Mouse (Mus musculus) midbrain, embryonic 14.5 days (tissue): Measurements from ENCODE around the gene Fam155a. TPM values are rescaled to one million over a fixed set of nuclear protein-coding genes. Genes with fewer than 3 reads are reported as not detected.
A peak's percentile ranks its signal among the peaks of the same experiment; 100 is the strongest.
"Not testable (repeated sequence)": the region's sequence is repeated elsewhere in the genome, so short reads cannot be mapped to it uniquely, and the experiment has no call there.

ENCODE experiments used
- ATAC-seq: fragments of 200-750 bp; cut with Nextera tagmentation; 2 replicates; pipeline ENCODE4 v1.8.0; 2017; ENCODE audit warnings: moderate number of reproducible peaks, moderate library complexity; ENCODE audit not compliant: low FRiP score, low TSS enrichment
- DNase-seq: peaks from one replicate; pipeline ENCODE4 v3.0.0-alpha.2; 2015
- H3K27ac ChIP-seq: fragments of 300-500 bp; sonication (generic); replicated peaks from 2 replicates; pipeline ENCODE4 v1.5.1; 2014; ENCODE audit warnings: mild to moderate bottlenecking, low read depth, low read length, moderate library complexity
- H3K27me3 ChIP-seq: fragments of 300-500 bp; sonication (generic); 2 replicates; pipeline ENCODE4 v1.6.1; 2014; ENCODE audit warnings: low read length, control low read depth, mixed read lengths; ENCODE audit not compliant: control insufficient read depth, insufficient read depth
- H3K36me3 ChIP-seq: fragments of 300-500 bp; sonication (generic); 2 replicates; pipeline ENCODE4 v1.6.1; 2014; ENCODE audit warnings: low read length, control low read depth; ENCODE audit not compliant: control insufficient read depth, insufficient read depth
- H3K4me1 ChIP-seq: fragments of 300-500 bp; sonication (generic); 2 replicates; pipeline ENCODE4 v1.6.1; 2014; ENCODE audit warnings: mild to moderate bottlenecking, antibody characterized with exemption, low read length, control low read depth; ENCODE audit not compliant: control insufficient read depth, insufficient read depth
- H3K4me2 ChIP-seq: fragments of 300-500 bp; sonication (generic); 2 replicates; pipeline ENCODE4 v1.6.1; 2014; ENCODE audit warnings: mild to moderate bottlenecking, low read length, moderate library complexity
- H3K4me3 ChIP-seq: fragments of 300-500 bp; sonication (generic); replicated peaks from 2 replicates; pipeline ENCODE4 v1.5.1; 2014; ENCODE audit warnings: low read depth, low read length
- H3K9ac ChIP-seq: fragments of 300-500 bp; sonication (generic); replicated peaks from 2 replicates; pipeline ENCODE4 v1.6.1; 2014; ENCODE audit warnings: mild to moderate bottlenecking, low read length, moderate library complexity
- H3K9me3 ChIP-seq: fragments of 300-500 bp; sonication (generic); 2 replicates; pipeline ENCODE4 v1.6.1; 2016; ENCODE audit warnings: low read length, control low read depth, mixed read lengths; ENCODE audit not compliant: control insufficient read depth
- WGBS: fragments of 180-500 bp; shearing (Covaris S2); extraction: QIAGEN DNeasy Blood & Tissue Kit; methylation state at CpG from one replicate; pipeline ENCODE4 v1.1.7; 2014; 5-methylcytosine and 5-hydroxymethylcytosine counted together
- polyA plus RNA-seq: library from polyadenylated mRNA; unstranded; fragments of >200 nt; fragmentation: Nextera tagmentation; extraction: Ambion mirVana; gene quantifications from 2 replicates; pipeline ENCODE4 v1.2.1, GENCODE M21; 2014

Fam155a gene
- 30.2 and 36.3 TPM in 2 replicates for polyA plus RNA-seq

DNA sequence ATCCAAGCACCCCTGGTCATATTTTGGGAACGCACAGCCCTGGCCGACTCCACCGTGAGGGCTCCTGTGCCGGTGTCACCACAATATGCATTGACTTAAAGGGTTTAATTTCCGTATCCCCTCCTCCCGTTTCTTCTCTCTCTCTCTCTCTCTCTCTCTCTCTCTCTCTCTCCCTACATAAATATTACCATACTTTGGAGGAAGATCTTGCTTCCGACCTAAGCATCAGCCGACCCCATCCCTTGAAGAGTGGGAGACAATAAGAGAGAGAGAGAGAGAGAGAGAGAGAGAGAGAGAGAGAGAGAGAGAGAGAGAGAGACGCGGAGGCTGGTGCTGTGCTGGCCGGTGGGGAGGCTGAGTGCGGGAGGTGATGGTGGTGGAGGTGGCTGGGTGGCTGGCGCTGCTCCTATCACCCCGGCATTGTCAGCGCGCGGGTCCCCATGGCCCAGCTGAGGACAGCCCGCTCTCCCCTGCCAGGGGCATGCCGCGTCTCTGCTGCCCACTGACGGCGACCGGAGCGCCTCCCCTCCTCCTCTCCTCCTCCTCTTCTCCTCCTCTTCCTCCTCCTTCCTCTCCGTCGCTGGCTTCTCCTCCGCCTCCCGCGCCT lies at the start of gene Fam155a:
Gene Fam155a, minus strand, starts transcription at position 163 of the 607 bp plus-strand sequence.
- peak within 1 kb of the TSS; percentile 92 for H3K27ac ChIP-seq
- H3K4me2 ChIP-seq = peak within 1 kb of the TSS; percentile 72
- under 1% methylated on average over 26 of the region's 29 CpGs for WGBS
- H3K9ac ChIP-seq = peak within 1 kb of the TSS; percentile 87
- peak within 1 kb of the TSS; percentile 62 for H3K4me3 ChIP-seq
- H3K4me1 ChIP-seq = peaks cover 18% of the 10 kb centered on the region
- H3K36me3 ChIP-seq = no peaks in the 10 kb centered on the region
- no peaks in the 10 kb centered on the region for H3K9me3 ChIP-seq
- DNase-seq (no peak), ATAC-seq (peak; percentile 70)
- no peaks in the 10 kb centered on the region; the same call in 1 of the 2 replicates for H3K27me3 ChIP-seq

DNA sequence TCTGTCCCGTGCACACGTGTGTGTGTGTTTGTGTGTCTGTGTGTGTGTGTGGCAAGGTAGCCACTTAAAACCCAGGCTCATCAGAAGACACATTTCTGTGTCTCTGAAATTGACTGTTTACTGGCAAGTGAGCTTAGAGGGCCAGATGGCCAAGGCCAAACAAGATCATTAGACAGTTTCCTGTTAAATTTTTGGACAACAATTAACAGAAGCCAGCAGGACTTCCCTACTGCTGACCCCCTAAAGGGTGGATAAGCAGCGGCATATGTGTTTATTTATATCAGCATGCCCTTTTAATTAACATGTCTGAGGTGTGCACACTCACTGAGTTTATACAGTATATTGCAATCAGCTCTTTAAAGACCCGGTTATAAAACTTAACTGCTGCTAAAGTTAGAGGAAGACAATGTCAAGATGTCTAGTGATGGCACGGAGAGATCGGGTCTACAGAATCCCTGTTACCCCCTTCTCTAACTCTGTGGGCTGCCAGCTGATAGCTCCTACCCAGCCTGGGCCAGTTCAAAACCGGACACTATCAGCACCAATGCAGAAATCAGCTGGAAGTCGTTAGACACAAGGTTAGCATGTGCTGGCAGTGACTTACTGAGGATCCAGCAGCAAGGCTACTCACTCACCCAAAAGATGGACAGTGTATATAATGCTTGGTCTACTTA lies 42.4 kb upstream of the Fam155a start:
- no peaks in the 10 kb centered on the region for H3K27me3 ChIP-seq
- no peak for DNase-seq
- H3K4me1 ChIP-seq = no peaks in the 10 kb centered on the region

DNA sequence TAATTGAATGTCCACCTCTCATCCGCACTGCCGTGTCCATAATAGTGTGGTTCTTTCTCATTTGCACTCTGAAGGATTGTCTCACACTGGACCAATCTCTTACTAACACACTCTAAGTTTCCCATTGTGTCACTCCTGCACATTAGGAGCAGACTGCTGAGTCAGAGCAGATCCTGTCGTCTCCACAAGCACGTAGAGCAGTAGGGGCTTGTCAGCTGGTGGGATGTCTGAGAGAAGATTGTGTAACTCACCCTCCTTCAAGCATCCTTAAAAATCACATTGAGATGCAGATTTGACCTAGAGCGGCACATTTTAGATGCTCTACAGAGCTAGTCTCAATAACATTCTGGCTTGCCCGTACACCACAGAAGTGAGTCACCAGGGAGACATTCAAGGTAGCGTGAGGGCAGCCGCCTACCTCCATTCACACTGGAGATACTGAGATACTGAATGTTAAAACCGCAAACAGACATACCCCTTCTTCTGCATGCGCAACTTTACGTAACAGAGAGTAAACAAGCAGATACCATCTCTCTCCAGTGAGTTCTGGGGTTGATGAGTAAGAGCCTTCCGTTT lies 40.1 kb upstream of the Fam155a start:
- Histone ChIP-seq H3K27me3 (no peaks in the 10 kb centered on the region), H3K4me2 (no peak overlapping the region), H3K4me1 (no peaks in the 10 kb centered on the region), H3K27ac (no peak overlapping the region), H3K9me3 (no peaks in the 10 kb centered on the region), H3K9ac (no peak overlapping the region), H3K36me3 (no peaks in the 10 kb centered on the region), H3K4me3 (no peak overlapping the region)
- no peak for ATAC-seq
- 79% methylated on average over 12 of the region's 12 CpGs for WGBS
- no peak for DNase-seq

More for the DNA sequence above, 42.4 kb upstream of the Fam155a start:
- H3K9ac ChIP-seq = no peak overlapping the region
- H3K27ac ChIP-seq = no peak overlapping the region
- 85% methylated on average over 8 of the region's 8 CpGs for WGBS
- H3K36me3 ChIP-seq = no peaks in the 10 kb centered on the region
- no peak overlapping the region for H3K4me2 ChIP-seq
- no peak for ATAC-seq
- no peak overlapping the region for H3K4me3 ChIP-seq
- no peaks in the 10 kb centered on the region for H3K9me3 ChIP-seq

DNA sequence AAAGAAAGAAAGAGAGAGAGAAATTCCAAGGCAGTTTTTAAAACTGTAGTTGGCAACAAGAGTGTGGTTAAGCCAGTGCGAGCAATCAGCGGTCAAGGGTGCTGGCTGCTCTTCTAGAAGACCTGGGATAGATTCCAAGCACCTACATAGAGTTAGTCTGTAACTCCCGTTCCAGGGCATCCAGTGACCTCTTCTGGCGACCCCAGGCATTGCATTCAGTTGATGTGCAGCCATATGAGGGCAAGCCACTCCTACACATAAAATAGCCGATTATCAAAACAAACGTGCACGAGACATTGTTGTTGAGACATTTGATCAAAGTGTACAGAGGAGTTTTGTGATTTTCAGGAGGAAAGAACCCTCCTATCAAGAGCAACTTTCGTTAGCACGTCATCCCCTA lies 37.6 kb upstream of the Fam155a start:
- DNase-seq (no peak), ATAC-seq (no peak)
- Histone ChIP-seq H3K9me3 (no peaks in the 10 kb centered on the region), H3K4me1 (no peaks in the 10 kb centered on the region), H3K4me3 (no peak overlapping the region), H3K4me2 (no peak overlapping the region), H3K27me3 (no peaks in the 10 kb centered on the region), H3K27ac (no peak overlapping the region), H3K9ac (no peak overlapping the region), H3K36me3 (no peaks in the 10 kb centered on the region)
- 87% methylated on average over 9 of the region's 9 CpGs for WGBS

DNA sequence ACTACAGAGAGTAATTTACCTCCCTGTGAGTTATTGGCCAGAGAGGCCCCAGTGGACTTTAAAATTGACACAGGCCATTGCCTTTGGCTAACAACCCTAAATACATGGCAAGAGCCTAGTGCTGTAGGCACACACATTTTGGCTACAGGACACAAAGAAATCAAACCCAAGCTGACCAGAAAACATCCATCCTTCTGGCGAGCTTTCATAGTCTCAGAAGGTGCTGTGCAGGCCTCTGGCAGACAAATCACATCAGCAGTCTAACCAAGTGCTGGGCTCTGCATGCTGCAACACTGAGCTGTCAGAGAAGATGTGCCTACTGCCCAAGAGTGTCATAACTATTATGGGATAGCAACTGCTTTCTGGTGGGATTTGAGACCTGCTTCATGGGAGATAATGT lies 34.7 kb upstream of the Fam155a start:
- WGBS = 62% methylated on average over 1 of the region's 1 CpGs
- Histone ChIP-seq H3K27ac (no peak overlapping the region), H3K9me3 (no peaks in the 10 kb centered on the region), H3K36me3 (no peaks in the 10 kb centered on the region), H3K9ac (no peak overlapping the region), H3K27me3 (no peaks in the 10 kb centered on the region), H3K4me3 (no peak overlapping the region), H3K4me2 (no peak overlapping the region), H3K4me1 (no peaks in the 10 kb centered on the region)
- no peak for DNase-seq
- no peak for ATAC-seq

DNA sequence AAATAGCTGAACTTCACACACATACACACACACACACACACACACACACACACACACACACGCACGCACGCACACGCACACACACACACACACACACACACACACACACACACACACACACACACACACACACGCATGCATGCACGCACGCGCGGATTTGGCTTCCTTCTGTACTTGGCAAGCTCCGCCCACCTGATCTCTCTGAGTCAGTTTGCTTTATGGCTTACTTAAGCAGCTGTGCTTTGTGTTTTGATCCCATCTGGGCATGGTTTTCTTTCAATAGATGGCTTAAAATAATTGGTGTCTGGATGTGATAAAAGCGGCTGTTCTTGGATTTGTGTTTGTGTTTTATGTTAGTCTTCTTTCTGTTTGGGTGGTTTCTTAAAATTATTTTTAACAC lies 29.4 kb upstream of the Fam155a start:
- not testable (repeated sequence) for H3K27me3 ChIP-seq, H3K4me3 ChIP-seq, H3K9me3 ChIP-seq, H3K36me3 ChIP-seq, H3K27ac ChIP-seq, H3K9ac ChIP-seq, ATAC-seq, H3K4me1 ChIP-seq, H3K4me2 ChIP-seq
- 58% methylated on average over 11 of the region's 11 CpGs for WGBS
- peak; percentile 61 for DNase-seq

DNA sequence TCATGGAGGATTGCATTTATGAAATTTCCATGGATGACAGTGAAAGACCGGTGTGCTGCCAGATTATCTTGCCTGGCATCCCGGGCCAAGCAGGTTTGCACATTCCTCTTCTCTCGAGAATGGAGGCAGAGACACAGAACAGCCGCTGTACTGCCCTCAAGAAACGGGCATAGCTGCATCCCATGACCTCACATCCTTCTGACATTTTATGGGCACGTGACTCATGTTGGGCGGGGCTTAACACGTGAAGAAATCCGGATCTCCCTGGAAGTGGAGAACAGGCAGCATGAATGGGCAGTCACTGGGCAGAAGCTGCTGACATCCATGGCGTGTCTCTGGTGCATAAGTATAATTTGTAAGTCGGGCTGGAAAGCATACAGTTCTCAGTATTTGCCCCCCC lies 29.0 kb upstream of the Fam155a start:
- H3K4me1 ChIP-seq = no peaks in the 10 kb centered on the region
- H3K9ac ChIP-seq = no peak overlapping the region
- no peak overlapping the region for H3K4me3 ChIP-seq
- H3K27ac ChIP-seq = no peak overlapping the region
- no peak for DNase-seq
- H3K27me3 ChIP-seq = no peaks in the 10 kb centered on the region
- WGBS = 82% methylated on average over 11 of the region's 11 CpGs
- no peak for ATAC-seq
- no peaks in the 10 kb centered on the region for H3K9me3 ChIP-seq
- no peaks in the 10 kb centered on the region for H3K36me3 ChIP-seq
- no peak overlapping the region for H3K4me2 ChIP-seq

DNA sequence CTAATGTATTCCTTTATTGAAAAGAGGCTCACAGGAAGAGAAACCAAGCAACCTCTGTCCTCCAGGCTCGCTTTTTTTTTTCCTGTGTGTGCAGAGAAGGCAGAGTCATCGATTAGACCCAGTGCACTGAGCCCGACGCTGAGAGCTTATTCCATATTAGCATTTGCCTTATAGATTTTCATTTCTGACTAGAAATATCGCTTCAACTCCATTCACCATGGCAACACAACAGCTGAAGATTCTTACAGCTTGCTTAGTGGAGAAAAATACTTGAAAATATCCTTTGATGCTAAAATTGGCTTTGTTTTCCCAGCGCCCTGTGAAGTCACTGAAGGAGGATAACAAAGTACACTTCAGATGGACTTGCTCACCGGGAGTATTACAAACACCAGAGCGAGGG lies 26.6 kb upstream of the Fam155a start:
- H3K4me2 ChIP-seq = no peak overlapping the region
- DNase-seq (peak; percentile 33), ATAC-seq (no peak)
- no peaks in the 10 kb centered on the region for H3K9me3 ChIP-seq
- no peaks in the 10 kb centered on the region for H3K36me3 ChIP-seq
- no peak overlapping the region for H3K27ac ChIP-seq
- no peak overlapping the region for H3K4me3 ChIP-seq
- WGBS = 80% methylated on average over 8 of the region's 8 CpGs
- H3K4me1 ChIP-seq = no peaks in the 10 kb centered on the region
- no peaks in the 10 kb centered on the region for H3K27me3 ChIP-seq
- H3K9ac ChIP-seq = no peak overlapping the region

DNA sequence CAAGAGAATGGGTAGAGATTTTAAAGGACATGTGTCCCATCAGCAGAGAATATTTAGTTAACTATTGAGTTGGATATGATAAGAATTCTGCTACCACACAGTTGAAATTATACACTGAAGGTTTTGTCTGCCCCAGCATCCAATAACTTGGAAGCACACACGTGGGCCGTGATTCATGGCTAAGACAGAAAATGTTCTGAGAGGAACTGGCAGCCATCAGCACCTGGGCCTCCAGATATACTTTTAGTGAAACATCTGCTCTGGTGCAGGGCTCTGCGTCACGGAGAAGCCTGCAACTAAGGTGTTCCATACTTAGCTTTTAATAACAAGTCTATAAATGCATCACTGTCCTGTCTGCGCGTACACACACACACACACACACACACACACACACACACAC lies 24.8 kb upstream of the Fam155a start:
- H3K9ac ChIP-seq = no peak overlapping the region
- H3K4me2 ChIP-seq = no peak overlapping the region
- H3K27ac ChIP-seq = no peak overlapping the region
- no peak overlapping the region for H3K4me3 ChIP-seq
- no peaks in the 10 kb centered on the region for H3K9me3 ChIP-seq
- H3K36me3 ChIP-seq = no peaks in the 10 kb centered on the region
- no peaks in the 10 kb centered on the region for H3K27me3 ChIP-seq
- WGBS = 96% methylated on average over 6 of the region's 6 CpGs
- H3K4me1 ChIP-seq = no peaks in the 10 kb centered on the region
- ATAC-seq (no peak), DNase-seq (no peak)
